Mouse (Mus musculus) myocyte (in vitro differentiated cells): ENCODE results near the gene Arpc5l.

ENCODE experiments used
- CEBPB ChIP-seq: IDR thresholded peaks from 2 replicates; pipeline ENCODE4 v1.6.1; 2011; ENCODE audit warnings: mild to moderate bottlenecking, moderate library complexity; ENCODE audit not compliant: poor library complexity, insufficient read depth, severe bottlenecking
- E2F4 ChIP-seq: IDR thresholded peaks from one replicate; pipeline ENCODE4 v1.6.1; 2011; ENCODE audit warnings: mild to moderate bottlenecking, control low read depth, moderate library complexity; ENCODE audit not compliant: insufficient read depth
- MAX ChIP-seq: IDR thresholded peaks from one replicate; pipeline ENCODE4 v1.6.1; 2011; ENCODE audit warnings: low read depth, mild to moderate bottlenecking, control low read depth
- MYOD1 ChIP-seq, 3 experiments: IDR thresholded peaks; one replicate each; pipeline ENCODE4 v1.6.1; 2011; ENCODE audit warnings: control low read depth in 2 of 3, low read depth in 2 of 3, mild to moderate bottlenecking in 2 of 3, moderate library complexity in 1 of 3; ENCODE audit not compliant: insufficient read length in 2 of 3, control insufficient read depth in 1 of 3
- MYOG ChIP-seq, 3 experiments: IDR thresholded peaks; one replicate each; pipeline ENCODE4 v1.6.1; 2011; ENCODE audit warnings: control low read depth in 2 of 3, low read depth in 2 of 3, mild to moderate bottlenecking in 2 of 3; ENCODE audit not compliant: insufficient read length in 2 of 3, control insufficient read depth in 1 of 3, insufficient read depth in 1 of 3
- POLR2A ChIP-seq: IDR thresholded peaks from one replicate; pipeline ENCODE4 v1.6.1; 2011; ENCODE audit warnings: low read depth, mild to moderate bottlenecking, control low read depth, moderate library complexity; ENCODE audit not compliant: insufficient read length
- POLR2AphosphoS2 ChIP-seq: IDR thresholded peaks from one replicate; pipeline ENCODE4 v1.6.1; 2011; ENCODE audit warnings: low read depth, control low read depth; ENCODE audit not compliant: insufficient read length
- TCF12 ChIP-seq: IDR thresholded peaks from one replicate; pipeline ENCODE4 v1.6.1; 2011; ENCODE audit warnings: mild to moderate bottlenecking, control low read depth; ENCODE audit not compliant: poor library complexity, insufficient read depth, severe bottlenecking
- USF1 ChIP-seq: IDR thresholded peaks from one replicate; pipeline ENCODE4 v1.6.1; 2011; ENCODE audit warnings: low read depth, mild to moderate bottlenecking, control low read depth, moderate library complexity

DNA sequence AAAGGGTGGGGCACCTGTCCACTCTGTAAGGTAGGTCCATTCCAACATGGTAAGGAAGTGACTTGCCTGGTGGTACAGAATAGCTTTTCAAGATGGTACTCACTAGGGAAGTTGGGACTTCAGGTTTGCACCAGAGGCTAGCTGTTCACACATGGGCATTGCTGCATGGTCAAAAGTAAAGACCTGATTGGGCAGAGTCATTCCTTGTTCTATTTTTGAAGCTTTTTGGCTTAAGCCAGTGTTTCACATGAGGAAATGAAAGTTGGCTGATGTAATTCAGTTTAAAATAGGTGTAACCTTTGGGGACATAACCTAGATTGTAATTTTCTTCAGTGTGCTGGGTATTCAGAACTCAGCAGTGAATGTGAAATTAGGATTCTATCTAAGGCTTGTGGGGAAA, 6.1 kb downstream of the Arpc5l start:
- TF ChIP-seq POLR2A (peak; percentile 14), CEBPB (peak; percentile 75), POLR2AphosphoS2 (peak; percentile 33), E2F4 (no peak), USF1 (no peak), MAX (no peak), TCF12 (no peak), MYOG (IDR thresholded peaks at IDR 0.05; ENCODE audit: control insufficient read depth in 1 of 3, insufficient read depth in 1 of 3, insufficient read length in 2 of 3, low read depth in 2 of 3) (no peak), MYOD1 (IDR thresholded peaks at IDR 0.05; ENCODE audit: control insufficient read depth in 1 of 3, insufficient read length in 2 of 3, low read depth in 2 of 3) (no peak)
